Mouse (Mus musculus) heart, postnatal 25 days (tissue): ENCODE measurements at regions not wholly inside any gene's neighbourhood (a gene's known extent, or its start where the extent isn't known, plus 50 kb on each side); places are given as distances from the start of the nearest gene placed in this dataset.

Source experiments
- DNase-seq: peaks from one replicate; pipeline ENCODE4 v3.0.0; 2022; ENCODE audit warnings: low spot score
- intact Hi-C: fragments of 180-260 bp; cut with DNase I; formaldehyde crosslinking; loops from one replicate; pipeline ENCODE4 v1.15.1; 2025

DNA sequence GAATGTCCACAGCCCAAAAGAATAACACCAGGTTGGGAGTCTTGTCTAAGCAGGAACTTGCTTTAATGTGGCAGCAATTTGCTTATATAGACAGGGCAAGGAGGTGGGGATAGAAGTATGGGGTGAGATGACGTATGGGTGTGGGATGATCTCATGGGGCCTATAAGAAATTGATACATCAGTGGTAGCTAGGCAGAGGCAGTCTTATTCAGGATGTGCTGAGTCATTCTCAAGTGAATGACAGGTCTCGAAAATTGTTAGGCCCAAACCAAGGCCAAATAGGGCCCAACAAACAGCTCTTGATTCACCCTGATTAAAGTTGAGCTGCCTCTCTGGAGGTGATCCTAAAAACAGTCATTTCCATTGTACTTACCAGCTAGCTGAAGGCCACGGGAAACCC lies 162.3 kb upstream of the Zc3h12c start:
- no peak for DNase-seq
- intact Hi-C loops, result no loop called here

DNA sequence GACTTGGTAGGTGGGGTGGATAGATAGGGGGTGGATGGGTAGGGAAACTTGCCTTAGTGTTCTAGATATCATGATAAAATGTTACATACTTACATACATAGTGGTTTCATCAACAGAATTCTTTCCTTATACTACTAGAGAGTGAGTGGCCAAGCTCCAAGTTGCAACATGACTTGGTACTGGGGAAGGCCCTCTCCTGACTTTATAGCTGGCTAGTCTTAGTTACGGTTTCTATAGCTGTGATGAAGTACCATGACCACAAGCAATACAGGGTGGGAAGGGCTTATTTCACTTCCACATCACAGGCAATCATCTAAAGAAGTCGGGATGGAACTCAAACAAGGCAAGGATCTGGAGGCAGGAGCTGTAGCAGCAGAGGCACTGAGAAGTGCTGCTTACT lies 156.0 kb upstream of the Zc3h12c start:
- intact Hi-C loops, result no loop called here
- no peak for DNase-seq

DNA sequence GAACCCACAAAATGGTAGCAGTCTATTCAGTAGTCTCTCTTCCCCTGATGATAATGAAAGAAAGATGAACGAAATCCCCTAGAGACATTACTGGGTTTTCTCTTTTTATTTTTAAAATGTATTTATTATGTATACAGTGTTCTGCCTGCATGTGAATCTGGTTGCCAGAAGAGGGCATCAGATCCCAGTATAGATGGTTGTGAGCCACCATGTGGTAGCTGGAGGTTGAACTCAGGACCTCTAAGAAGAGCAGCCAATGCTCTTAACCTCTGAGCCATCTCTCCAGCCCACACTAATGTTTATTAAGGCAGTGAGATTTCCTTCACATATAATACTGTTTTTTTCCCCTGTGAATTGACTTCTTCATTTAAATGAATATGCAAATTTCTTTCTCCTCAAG lies 155.4 kb upstream of the Zc3h12c start:
- no peak for DNase-seq
- intact Hi-C loops, result no loop called here

DNA sequence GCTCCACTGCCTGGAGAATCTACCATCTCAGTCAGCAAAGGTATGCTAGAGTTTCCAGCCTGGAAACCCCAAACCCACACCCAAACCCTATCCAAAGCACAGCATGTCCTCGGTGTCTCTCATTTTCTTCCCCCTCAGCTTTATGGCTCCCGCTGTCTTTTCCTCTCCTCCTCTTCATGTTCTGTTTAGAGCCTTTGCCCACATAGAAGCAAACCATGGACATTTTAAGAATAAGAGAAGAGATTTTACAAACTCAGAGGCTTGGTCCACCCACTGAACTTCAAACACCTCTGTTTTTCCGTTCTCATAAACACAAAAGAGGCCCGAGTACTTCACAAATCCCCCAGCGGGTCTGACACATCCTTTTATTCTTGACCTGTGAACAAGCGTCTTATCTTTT lies 154.9 kb upstream of the Zc3h12c start:
- DNase-seq, result no peak
- intact Hi-C loops, result no loop called here

DNA sequence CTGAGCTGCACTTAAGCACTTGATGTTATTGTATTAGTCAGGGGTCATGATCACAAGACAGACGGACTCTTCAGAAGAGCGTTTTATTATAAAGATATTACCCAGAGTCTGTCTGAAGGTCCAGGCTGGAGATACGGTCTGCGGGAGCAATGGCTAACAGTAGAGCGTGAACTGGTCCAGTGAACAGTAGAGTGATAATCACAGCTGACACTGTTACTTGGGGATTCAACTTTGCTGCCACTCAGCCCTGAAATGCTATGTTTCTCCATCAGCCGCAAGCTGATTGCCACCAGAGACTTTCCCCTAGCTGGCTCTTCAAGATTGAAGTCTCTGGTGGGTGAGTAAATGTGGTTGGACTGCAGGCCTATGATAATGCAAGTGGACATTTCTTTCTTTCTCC lies 133.1 kb upstream of the Zc3h12c start:
- intact Hi-C loops, result loop anchor here (5.0 kb wide), 1 partner anchor 916 kb away; no protein-coding TSS in a partner anchor
- no peak for DNase-seq

DNA sequence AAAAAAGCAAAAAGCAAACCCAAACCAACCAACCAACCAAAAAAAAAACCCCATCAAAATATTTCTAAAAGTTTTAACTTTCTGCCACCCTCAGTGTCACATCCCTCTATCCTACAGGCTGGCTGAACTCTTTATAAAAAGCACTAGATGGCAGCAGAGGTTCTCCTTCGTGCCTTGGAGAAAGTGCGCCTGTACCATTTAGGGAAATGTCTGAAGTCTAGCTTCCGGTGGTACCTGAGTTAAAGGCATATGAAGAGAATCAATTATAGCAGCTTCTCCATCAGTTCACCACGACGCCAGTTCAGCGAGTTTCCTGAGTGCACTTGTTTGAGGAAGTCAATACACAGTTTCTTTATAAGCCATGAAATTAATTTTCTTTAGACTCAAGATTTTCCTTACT lies 130.0 kb upstream of the Zc3h12c start:
- no peak for DNase-seq
- intact Hi-C loops, result loop anchor here (10.0 kb wide), 1 partner anchor 846 kb away; no protein-coding TSS in a partner anchor

DNA sequence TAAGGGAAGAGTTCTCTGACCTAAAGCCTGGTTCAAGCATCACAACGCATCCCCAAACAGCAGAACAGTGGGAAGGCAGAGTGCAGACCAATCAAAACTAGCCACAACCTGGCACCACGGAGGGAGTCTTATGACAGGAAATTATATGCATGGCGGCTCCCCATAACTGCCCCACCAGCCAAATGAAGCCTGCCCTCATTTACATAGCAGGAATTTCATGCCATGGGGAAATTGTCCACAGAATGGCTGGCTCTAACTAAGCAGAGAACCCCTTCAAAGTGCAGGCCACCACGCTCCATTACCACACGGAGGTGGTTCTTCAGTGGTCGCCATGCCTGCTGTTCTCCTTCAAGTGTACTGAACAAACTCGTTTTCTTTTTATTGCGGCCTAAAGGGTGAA lies 126.3 kb upstream of the Zc3h12c start:
- DNase-seq, result no peak
- intact Hi-C loops, result loop anchor here (10.0 kb wide), 1 partner anchor 850 kb away; no protein-coding TSS in a partner anchor

DNA sequence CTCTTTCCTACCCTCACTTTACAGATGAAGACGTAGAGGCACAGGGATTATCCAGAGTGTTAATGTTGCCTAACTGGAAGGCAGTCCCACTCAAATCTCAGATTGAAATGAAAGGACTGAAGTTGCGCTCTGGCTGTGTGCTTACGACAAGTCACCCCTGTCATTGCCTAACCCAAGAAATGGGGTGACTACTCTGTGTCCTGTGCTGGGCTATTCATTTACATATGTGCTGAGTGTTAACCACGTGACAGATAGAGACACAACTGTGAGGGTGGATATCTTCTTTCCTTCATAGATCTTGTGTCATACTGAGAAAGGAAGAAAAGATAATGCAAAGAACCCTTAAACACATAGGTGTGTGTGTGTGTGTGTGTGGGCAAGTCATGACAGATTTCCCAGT lies 120.7 kb upstream of the Zc3h12c start:
- intact Hi-C loops, result loop anchor here (5.0 to 10.0 kb wide), 2 partner anchors 184 to 312 kb away; no protein-coding TSS in a partner anchor
- DNase-seq, result no peak

DNA sequence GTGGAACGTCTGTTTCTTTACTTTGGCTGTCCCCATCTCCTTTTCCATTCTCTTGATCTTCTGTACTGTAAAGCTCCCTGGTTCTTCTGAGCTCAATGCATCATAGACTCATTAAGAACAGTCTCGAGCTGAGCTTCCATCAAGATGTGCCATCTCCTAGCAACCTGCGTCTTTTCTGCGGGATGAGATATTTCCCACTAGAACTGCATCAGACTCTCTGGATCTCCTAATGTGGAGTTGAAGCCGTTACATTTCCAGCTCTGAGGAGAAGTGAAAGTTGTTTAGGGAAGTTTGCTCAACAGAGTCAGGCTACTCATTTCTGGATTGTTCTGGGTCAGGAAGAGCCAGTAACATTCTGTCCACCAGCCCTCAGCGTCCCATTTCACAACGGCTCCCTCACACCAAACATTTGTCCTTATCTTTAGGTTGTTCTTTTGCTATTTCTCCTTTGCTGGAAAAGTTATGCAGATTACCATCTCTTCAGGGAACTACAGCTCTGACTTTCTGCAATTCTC lies 119.4 kb upstream of the Zc3h12c start:
- intact Hi-C loops, result loop anchor here (2.0 to 10.0 kb wide), 3 partner anchors 157 to 311 kb away; no protein-coding TSS in a partner anchor
- no peak for DNase-seq

DNA sequence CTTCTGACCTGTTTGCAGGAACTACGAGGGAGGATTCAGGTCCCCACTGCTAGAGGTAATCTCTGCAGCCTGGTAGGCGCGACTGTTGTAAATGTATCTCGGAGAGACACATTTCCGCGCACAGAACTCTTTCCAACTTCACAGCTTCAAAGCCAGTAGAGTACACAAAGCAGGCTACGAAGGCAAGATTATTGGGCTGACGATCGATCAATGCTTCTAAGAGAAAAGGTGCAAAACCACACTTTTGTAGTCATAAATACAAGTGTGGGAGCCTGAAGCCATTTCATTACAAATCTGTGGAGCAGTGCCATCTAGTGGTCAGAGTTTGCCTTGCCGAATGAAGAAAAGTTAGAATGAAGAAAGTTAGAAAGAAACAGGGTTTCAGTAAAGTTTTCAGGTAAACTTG lies 118.9 kb upstream of the Zc3h12c start:
- intact Hi-C loops, result loop anchor here (2.0 to 10.0 kb wide), 3 partner anchors 156 to 310 kb away; no protein-coding TSS in a partner anchor
- no peak for DNase-seq

DNA sequence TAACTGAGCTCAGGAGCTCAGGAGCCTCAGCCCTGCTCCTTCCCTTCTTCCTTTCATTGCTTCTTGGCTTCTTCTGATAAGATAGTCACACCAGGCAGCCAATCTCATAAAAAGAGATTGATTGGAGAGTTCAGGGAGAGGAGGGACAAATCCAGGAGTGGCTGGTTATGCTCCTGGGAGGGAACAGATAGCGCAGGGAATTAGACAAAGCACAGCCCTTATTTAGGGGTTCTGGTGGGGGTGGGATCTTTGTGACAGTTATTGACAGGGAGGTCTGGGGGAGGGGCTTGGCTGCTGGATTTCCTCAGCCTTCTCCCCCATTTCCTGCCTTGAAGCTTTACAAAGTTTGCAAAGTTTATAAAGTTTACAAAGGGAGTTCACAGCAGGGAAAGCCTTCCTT lies 117.7 kb upstream of the Zc3h12c start:
- intact Hi-C loops, result loop anchor here (2.0 to 10.0 kb wide), 3 partner anchors 155 to 309 kb away; no protein-coding TSS in a partner anchor

DNA sequence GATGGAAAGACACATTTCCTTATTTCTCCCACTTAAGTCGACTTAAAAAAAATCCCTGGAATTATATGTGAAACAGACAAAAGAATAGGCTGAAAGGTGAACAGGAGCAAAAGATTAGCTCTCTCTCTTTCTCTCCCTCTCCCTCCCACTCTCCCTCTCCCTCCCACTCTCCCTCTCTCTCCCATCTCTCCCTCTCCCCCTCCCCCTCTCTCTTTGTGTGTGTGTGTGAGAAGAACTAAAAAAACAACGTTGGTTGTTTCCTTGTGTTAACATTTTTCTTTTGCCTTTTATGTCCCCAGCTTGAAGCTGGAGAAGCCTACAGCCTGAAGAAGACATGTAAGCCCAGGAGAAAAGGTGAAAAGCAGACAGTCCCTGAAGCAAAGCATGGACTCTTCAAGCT lies 115.2 kb upstream of the Zc3h12c start:
- DNase-seq, result no peak
- intact Hi-C loops, result loop anchor here (10.0 kb wide), 1 partner anchor 179 kb away; no protein-coding TSS in a partner anchor

More for the DNA sequence above, 117.7 kb upstream of the Zc3h12c start:
- no peak for DNase-seq

DNA sequence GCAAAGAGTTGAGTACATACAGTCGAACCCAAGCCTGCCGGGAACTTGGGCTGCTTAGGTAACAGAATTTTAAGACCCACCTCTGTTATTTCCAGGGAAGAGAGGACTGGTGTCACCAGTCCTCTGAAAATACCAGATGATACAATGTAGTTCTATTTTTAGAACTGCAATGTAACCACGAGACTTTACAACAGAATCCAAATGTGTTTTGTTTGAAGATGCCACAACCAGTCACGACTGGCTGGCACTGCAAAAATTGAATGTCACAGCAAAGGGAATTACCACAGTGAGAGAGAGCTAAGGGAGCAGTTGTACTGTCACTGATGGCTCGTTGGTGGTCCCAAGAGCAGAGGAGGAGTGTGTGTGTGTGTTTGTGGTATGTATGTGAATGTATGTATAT lies 112.6 kb upstream of the Zc3h12c start:
- DNase-seq, result no peak
- intact Hi-C loops, result loop anchor here (10.0 kb wide), 1 partner anchor 176 kb away; no protein-coding TSS in a partner anchor

DNA sequence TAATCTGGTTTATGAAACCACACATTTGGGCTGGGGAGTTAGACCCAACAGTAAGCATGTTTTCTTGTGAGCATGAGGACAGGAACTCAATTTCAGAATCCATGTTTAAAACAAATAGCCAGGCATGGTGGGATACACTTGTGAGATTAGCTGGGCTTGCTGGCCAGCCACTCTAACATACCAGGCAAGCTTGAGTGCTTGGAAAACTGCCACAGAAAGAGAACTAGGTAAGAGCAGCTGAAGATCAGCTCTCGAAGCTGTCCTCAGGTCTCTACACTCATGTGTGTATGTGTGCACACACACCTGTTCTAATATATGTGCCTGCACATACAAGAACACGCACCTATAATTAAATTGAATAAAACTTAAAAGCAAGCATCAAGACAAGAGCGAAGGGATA lies 112.2 kb upstream of the Zc3h12c start:
- no peak for DNase-seq
- intact Hi-C loops, result loop anchor here (10.0 kb wide), 1 partner anchor 176 kb away; no protein-coding TSS in a partner anchor

DNA sequence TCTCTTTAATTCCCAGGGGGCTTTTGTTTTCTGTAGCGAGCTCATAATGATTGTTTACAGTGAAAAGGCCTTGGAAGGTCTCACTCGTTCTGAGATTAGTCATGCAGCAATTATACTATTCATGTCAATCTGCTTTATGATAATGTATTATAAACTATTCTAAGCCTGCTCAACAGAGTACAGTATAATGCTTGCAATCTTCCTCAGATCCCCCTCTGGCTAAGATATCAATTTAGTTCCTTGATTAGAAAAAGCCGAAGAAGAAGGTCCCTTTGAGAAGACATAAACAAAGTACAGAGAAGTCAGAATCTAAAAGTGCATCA lies 110.3 kb upstream of the Zc3h12c start:
- intact Hi-C loops, result no loop called here

DNA sequence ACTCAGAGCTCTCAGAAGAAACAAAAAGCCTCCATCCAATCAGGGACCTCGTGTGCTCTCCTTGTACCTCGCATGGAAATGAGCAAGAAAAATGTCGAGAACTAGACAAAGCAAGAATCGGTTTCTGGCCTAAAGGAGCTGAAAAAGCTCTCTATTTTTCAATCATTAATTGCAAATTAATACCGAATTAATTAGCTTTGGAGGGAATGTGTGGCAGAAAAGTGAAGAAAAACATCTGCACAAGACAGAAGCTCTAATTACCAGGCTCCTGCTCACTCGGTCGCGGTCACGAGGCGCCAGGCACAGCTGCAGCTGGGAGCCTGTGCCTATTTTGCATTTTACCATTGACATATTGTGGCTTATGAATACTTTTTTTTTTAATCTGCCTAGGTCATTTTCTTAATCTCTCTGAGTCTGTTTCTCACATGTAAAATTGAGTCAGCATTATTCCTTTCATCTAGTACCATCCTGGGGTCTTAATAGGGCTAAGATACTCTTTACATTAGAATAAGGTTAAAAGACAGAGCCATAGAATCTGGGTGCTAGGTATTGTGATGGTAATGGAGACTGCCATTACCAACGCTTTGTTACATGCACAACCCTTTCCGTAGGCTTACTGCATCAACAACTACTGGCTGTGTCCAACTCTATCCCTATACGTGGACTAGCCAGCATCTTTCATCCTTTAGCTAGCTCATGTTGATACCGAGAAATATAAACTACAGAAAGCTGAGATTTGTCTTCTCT lies 109.8 kb upstream of the Zc3h12c start:
- DNase-seq, result no peak
- intact Hi-C loops, result no loop called here

More for the DNA sequence above, 110.3 kb upstream of the Zc3h12c start:
- DNase-seq, result no peak

DNA sequence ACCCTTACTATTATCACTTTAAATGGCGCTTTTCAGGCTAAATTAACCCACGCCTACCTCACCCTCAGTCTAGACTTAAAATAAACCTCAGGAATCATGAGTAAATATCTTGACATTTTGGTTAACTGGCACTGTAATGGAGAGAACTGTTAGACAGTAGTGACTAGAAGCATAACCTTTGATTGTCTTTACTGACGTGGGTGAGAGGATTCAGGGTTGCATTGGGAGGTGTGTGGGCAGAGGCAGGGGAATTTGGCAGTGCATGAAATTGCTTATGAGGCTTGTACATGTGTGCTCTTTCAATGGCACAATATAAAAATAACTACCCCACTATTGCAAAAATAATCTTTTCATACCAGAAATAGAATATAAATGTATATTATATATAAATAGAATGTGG lies 105.6 kb upstream of the Zc3h12c start:
- intact Hi-C loops, result no loop called here
- no peak for DNase-seq

DNA sequence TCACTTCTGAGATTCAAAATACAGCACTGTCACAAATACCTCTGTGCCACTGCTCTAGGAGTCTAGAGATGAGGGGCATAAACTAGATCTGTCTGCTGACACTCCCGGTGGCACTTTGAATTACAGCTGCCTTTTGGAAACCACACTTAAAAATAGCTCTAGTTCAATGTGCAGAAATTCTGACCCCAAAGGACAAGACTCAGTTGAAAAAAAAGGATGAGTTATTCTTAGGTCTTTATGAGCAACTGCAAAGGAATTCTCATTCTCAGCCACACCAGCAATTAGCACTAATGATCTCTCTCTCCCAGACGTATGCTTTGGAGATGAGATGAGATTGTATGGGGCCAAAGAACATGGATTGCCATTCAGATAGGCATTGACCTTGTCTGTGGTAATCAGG lies 104.3 kb upstream of the Zc3h12c start:
- intact Hi-C loops, result no loop called here
- DNase-seq, result no peak

DNA sequence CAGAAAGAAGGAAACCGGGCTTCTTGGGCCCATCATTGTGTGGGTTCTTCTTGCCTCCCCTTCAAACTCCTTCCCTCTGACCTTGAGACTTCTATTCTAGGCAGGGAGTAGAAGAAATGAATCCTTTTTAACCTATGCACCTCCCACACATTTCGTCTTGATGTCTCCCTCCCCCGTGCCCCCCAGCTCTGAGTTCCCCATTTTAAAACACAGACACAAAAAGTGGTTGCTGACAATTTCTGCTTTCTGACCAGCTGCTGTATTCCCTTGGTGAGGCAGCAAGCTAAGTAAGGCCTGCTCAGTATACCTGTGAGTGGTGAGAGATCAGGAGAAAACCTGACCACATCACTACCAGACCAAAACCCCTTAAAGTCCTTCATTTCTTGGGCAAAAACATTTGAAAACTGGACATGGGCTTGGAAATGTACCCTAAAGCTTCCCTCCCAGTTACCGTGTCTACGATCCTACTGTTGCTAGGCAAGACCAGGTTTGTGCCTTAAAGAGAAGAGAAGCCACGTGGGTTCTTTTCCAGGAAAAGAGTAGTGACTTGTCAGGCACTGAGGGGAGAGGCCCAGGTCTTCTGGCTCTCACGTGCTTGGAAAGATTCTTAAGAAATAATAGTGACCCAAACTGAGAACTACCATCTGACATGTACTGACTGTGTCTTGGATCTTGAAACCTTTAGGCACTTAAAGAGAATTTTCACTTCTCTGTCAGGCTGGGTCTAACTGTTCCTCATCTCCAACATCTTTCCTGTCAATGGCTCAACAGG lies 103.2 kb upstream of the Zc3h12c start:
- intact Hi-C loops, result no loop called here
- no peak for DNase-seq

DNA sequence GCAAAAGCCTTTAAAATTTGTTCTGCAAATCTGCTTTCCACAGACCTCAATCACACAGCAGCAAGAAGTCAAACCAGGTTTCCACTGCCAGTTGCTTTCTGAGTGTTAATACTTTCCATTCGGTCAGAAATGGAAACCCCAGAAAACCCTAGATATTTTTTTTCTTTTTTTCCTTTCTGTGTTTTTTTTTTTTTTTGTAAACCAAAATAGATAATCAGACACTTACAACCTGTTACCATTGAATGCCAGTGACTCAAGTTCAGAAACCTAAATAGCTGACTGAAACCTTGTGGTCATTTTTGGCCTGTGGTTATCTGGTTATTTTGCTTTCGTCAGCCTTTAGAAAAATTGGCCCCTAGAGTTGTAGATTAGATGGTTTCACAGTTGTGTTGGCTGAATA lies 93.2 kb upstream of the Zc3h12c start:
- DNase-seq, result no peak
- intact Hi-C loops, result no loop called here

DNA sequence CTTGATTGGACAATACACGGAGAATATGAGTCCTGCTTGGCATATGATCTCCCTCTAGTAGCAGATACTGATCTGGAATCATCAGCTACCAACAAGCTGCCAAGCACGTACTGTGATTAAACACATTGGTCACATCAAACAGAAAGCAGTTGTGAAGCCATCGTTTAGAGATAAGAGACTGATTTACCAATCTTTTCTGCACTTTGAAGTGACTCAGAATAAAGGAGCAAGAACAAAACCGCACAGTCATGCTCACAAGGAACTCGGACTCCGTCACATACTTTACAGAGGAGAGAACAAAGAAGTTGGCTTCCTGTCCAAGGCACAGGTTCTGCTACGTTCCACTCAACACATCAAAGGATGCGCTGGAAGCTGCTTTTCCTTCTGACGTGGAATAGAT lies 91.1 kb upstream of the Zc3h12c start:
- no peak for DNase-seq
- intact Hi-C loops, result no loop called here
